ENCODE assay signal across 12 mouse cellular contexts in the genomic region with DNA sequence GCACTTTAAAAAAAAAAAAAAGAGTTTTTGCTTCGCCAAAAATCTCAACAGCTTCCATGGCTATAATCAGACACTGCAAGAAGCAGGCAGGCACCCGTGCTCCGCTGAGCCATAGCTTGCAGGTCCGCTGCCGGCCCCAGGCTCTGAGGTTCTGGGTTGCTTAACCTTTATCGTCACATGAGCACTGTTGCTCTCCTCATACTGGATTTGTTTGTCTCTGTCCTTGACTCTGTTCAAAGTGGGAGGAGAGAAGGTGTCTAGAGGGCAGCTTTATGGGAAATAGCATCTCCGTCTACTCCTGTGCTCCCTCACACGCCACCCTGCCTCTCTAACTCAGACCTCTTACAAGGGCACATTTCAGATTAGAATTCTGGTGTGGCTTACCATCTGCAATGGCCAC. TPM values are rescaled to one million over a fixed set of nuclear protein-coding genes. Genes with fewer than 3 reads are reported as not detected.
DNase-seq lines count a peak whose midpoint lies in the region; ATAC-seq and TF ChIP-seq lines count a peak whose summit lies in the region.
"Had no signal": no experiment of that assay in that cellular context is flagged by ENCODE, and none has a peak within 500 bp of the region (broad histone marks: within the 10 kb centered on the region; RNA-seq: fewer than 3 reads in every experiment).

No protein-coding gene starts in this region.

- peaks cover 3% of the 10 kb centered on the region for H3K4me1 ChIP-seq in cortical plate, adult 2 months (ENCODE audit: control insufficient read depth, insufficient read depth, low read length)
- H3K4me1 ChIP-seq: liver, embryonic 15.5 days had no signal

- H3K4me3 ChIP-seq in cortical plate, adult 2 months (ENCODE audit: insufficient read depth, low read length) = no peak overlapping the region
- H3K4me3 ChIP-seq: heart, adult 2 months; liver, embryonic 15.5 days had no signal

- H3K27me3 ChIP-seq in Patski = no peaks in the 10 kb centered on the region
- H3K27me3 ChIP-seq: liver, embryonic 15.5 days had no signal

- no peak for TF ChIP-seq CTCF in Patski (IDR thresholded peaks at IDR 0.05)
- TF ChIP-seq CTCF in cortical plate, adult 2 months (IDR thresholded peaks at IDR 0.05; ENCODE audit: extremely low read depth, insufficient read depth, low read length) = no peak

- H3K27ac ChIP-seq in cortical plate, adult 2 months (ENCODE audit: insufficient read depth, low read length) = peak overlapping the region; percentile 39; the same call in 1 of the 2 replicates
- H3K27ac ChIP-seq: heart, adult 2 months; hindbrain, postnatal 0 days; liver, embryonic 15.5 days had no signal

- no peak for TF ChIP-seq POLR2A in cortical plate, adult 2 months (IDR thresholded peaks at IDR 0.05; ENCODE audit: extremely low read depth, insufficient read depth, low read length)

- no peak for DNase-seq in frontal cortex, adult 2 months (ENCODE audit: extremely low spot score in 1 of 2, low spot score in 1 of 2)
- peak; percentile 25 for DNase-seq in Patski (ENCODE audit: low read depth, low spot score)
- DNase-seq in cerebellum, adult 18-20 months = peak; percentile 54 to 67
- DNase-seq in thymus, postnatal 14 days = no peak
- DNase-seq in gastrocnemius, adult 8-10 months (ENCODE audit: low spot score in 2 of 2) = no peak
- DNase-seq in urinary bladder, postnatal 4 days (ENCODE audit: low spot score in 2 of 2) = no peak
- DNase-seq: thymus, adult 2 months had no signal

- CTCF ChIA-PET in Patski (lab: Charles Lee) = interaction anchor here (1.0 kb wide), 1 partner anchor 12 kb away, joined by 4 read pairs; no protein-coding TSS in a partner anchor

- POLR2A ChIA-PET in Patski (lab: Charles Lee) = no interaction called here

- in situ Hi-C loops in Patski (cut with MboI; ENCODE audit: low pct_unique_long_range_greater_than_20kb) = no loop called here

- peak; percentile 20; the same call in 1 of the 2 replicates for ATAC-seq in frontal cortex, adult (ENCODE audit: low TSS enrichment)
- peak; percentile 71 for ATAC-seq in Patski

RNA-seq across cellular contexts. Expression of gene Abcc12, which starts 1.8 kb away (rescaled TPM):
- polyA plus RNA-seq in frontal cortex, adult 2 months (2012; rRNA removed) = 0.36 and 1.1 TPM in 2 replicates
- 0.03 TPM for polyA plus RNA-seq in Patski (2021)
- 0.38 and 0.65 TPM in 2 replicates for polyA plus RNA-seq in cortical plate, adult 2 months (2012; rRNA removed)
- under 1 TPM in 1 of 4 experiments, not detected in 3; 0.05 TPM for total RNA-seq in gastrocnemius, adult 8-10 months (2022)
- total RNA-seq: heart, adult 2 months had no signal
- polyA plus RNA-seq: liver, embryonic 15.5 days had no signal

RNA-seq across cellular contexts. Expression of gene Lonp2, which starts 45.1 kb away (rescaled TPM):
- polyA plus RNA-seq in frontal cortex, adult 2 months (2012; rRNA removed) = 49.1 and 51.8 TPM in 2 replicates
- 106 TPM for polyA plus RNA-seq in Patski (2021)
- polyA plus RNA-seq in cortical plate, adult 2 months (2012; rRNA removed) = 51.6 and 53.1 TPM in 2 replicates
- total RNA-seq in gastrocnemius, adult 8-10 months (2022) = 10 to 100 TPM; 60.5 to 70.7 (median 68.5) TPM

Comparison
In these comparisons a context has a peak if more than half of its experiments do, and no peak if none do; other contexts are left out.
1. DNase-seq: peak in Patski (single experiment) and cerebellum, adult 18-20 months (2 of 2); none in frontal cortex, adult 2 months (0 of 2), thymus, postnatal 14 days (single experiment), gastrocnemius, adult 8-10 months (0 of 2) and urinary bladder, postnatal 4 days (0 of 2).